Mouse (Mus musculus) megakaryocyte, adult 5-6 weeks (primary cell): ENCODE results near the gene Mrps11. TPM values are rescaled to one million over a fixed set of nuclear protein-coding genes. Genes with fewer than 3 reads are reported as not detected.

Source experiments
- ATAC-seq: 2 replicates; pipeline ENCODE4 v1.8.0; 2016; ENCODE audit warnings: mild to moderate bottlenecking, inconsistent platforms; ENCODE audit not compliant: poor library complexity, severe bottlenecking
- total RNA-seq, 2 experiments: library from RNA; stranded (forward) in 1 of 2; stranded (reverse) in 1 of 2; fragments of 153-499, 151-499 nt in 1 of 2; fragments of 221-1000, 200-1000 nt in 1 of 2; gene quantifications; 2 replicates each; pipeline versions ENCODE4 v1.2.3 to v1.2.4; 2015 to 2017

The Mrps11 gene
- total RNA-seq (2015) = 21.8 and 24.9 TPM in 2 replicates
- 33.7 and 45.6 TPM in 2 replicates for total RNA-seq (2017)

DNA sequence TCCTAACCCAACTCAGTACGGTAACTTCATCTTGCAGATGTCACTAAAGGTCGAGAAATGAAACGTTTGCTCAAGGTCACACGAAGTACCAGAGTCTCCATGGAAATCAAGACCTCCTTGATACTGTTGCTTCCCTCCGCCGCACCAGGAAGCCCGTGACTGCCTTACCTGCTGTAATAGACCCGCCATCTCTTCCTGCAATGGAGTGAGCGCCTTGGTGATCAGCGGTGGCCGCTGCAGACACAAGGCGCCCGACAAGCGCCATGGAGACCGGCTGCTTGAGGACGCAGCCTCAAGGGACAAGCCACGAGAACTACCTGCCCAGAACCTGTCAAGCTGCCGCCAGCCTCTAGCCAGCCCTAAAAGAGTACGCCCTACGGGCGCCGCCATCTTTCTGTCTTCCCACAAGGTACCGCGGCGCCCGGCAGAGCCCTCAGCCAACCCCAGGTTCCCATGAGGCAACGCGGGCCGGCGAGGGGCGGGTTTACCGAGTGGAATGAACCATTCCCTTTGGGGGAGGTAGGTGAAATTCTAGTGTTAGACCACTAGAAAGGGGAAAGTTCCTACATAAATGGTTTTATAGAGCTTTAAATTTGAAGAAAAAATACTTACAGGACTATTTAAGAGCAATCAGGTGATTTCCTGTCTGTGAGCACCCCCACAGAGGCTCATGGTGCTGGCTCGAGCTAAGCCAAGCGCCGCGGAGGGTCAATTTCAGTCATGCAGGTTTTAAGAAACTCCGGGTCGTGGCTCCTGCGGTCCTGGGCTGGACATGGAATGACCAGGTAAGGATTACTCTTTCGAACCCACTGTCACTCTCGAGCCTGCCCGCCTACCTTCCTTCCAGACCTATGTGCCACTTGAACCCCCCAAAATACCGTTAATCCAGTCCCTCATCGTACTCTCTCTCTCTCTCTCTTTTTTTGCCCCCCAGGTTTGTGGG is at the start of gene Mrps11, which contains the start of gene Mrpl46:
Gene Mrps11, plus strand, starts transcription at position 481 of the 943 bp plus-strand sequence.
Gene Mrpl46, minus strand, starts transcription at position 893 of the 943 bp plus-strand sequence.
- ATAC-seq = peak; percentile 99

DNA sequence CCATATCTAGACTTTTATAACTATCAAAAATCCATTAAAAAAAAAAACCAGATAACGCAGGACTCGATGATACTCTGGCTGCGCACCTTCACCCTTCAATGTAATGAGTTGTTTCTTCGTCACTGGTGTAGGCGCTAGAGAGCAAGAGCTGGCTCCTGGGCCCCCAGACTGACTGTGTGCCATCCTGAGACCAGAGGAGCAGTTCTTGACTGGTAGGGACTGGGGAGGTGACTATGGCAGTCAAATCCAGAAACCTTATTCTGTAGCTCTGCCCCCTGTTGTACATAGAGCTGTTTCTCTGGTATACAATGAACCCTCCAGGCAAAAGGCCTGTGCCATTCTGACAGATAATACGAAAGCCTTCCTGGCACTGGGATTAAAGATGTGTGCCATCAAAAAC is 45.7 kb upstream of the Mrps11 start:
- ATAC-seq = no peak

- peak; percentile 40; the same call in 1 of the 2 replicates for ATAC-seq
Measured at GRCm38 (mm10) chr7:78737614-78738210, 45.2 kb upstream of the Mrps11 start, which contains the start of gene Ntrk3. Gene Ntrk3, minus strand, starts transcription at chr7:78738012.

DNA sequence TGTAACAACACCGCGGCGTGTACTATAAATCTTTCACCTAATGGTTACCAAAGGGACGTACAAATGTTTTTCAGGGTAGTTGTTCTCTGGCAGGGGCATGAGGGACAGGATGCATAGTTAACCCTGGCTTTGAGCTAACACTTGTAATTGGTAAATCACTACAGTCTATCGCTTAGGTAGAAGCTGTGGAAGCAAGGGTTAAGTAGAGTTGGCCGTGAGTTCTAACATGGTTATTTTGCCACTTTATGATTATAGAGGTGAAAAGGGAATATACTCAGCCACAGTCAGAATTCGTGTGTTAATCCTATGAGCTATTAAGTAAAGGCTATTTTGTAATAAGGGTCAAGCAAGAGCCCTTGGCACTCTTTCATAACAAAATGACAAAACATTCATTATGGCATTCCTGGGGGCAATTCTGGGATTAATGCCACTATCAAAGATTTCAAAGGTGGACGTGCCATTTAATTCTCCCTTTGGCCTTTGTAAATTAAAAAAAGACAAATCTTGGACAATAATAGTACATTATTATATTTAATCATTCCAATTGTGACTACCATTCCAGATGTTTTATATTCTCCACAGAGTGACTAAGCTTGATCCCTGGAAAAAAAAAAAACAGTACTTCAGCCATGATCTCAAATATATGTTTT is 43.4 kb upstream of the Mrps11 start:
- no peak for ATAC-seq

DNA sequence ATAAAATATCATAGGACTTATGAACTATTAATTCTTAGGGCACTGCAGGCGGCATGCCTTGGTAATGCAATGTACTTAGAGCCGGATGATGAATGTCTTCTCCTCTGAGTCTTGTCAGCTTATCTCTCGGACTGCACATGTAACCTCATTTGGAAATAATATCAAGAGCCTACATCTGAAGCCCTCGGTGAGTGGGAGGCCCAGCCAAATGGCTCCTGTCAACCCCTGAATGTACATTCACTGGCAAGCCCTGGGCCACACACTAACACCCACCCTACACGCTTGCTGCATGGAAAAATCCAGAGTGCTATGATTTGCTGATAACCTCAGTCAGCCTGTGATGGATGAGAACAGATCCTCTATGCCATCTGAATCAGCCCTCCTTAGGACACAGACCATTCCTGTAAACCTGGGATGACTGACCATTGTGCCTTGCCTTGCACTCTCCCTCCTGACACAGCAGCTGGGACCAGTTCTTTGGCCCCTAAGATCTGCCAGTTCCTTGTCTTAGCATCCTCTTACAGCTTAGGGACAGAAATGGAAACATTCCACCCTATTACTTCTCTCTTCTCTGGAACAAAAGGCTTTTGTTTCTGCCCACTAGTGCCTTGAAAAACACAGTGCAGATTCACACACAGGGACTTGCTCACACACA is 39.1 kb upstream of the Mrps11 start:
- ATAC-seq = no peak

DNA sequence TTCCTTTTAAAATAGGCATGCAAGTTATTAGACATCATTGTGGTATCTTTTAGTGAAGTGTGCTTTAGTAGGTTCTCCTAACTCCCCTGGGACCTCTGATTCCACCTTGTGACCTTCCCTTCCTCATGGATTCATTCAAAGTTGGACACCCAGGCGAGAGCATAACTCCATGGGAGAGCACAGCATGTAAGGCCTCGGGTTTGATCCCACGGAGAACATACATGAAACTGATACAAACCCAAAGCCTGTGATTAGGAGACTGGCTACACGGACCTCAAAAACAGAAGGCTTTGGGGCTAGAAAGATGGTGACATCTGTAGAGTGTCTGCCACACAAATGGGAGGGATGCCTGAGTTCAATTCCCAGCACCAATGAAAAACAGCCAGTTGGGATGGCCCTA is 30.0 kb upstream of the Mrps11 start:
- ATAC-seq = no peak

DNA sequence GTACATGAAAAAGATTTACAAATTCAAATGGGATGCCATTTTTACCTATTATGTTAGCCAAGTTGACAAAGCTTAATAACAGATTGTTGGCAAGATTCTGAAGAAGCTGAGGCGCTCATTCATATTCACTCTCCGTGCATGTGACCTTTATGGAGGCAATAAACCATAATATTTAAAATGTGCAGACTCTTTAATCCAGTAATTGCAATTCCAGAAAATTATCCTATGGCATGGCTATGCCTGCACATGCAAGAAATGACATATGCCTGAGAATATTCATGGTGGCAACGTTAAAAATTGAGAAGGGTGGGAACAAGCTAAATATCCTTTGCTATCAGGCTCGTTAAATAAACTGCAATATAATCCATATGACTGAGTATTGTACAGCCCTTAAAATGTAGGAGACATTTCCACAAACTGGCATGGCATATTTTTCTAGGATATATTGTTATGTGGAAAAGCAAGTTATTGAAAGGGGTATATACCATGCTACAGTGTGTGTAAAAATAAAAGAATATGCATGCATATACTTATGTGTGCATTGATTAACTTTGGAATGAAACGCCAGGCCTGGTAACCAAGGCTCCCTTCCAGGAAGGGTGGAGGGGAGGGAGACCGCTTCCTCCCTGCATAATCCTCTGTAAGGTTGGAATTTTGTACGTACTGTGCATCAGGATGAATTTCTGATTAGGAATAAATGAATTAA is 29.0 kb upstream of the Mrps11 start:
- no peak for ATAC-seq

GRCm38 (mm10) chr7:78754458-78755000 is 28.4 kb upstream of the Mrps11 start:
- ATAC-seq = no peak

GRCm38 (mm10) chr7:78763801-78764200 is 19.1 kb upstream of the Mrps11 start:
- no peak for ATAC-seq

- ATAC-seq = no peak
Measured at GRCm38 (mm10) chr7:78765215-78765631, 17.7 kb upstream of the Mrps11 start.

DNA sequence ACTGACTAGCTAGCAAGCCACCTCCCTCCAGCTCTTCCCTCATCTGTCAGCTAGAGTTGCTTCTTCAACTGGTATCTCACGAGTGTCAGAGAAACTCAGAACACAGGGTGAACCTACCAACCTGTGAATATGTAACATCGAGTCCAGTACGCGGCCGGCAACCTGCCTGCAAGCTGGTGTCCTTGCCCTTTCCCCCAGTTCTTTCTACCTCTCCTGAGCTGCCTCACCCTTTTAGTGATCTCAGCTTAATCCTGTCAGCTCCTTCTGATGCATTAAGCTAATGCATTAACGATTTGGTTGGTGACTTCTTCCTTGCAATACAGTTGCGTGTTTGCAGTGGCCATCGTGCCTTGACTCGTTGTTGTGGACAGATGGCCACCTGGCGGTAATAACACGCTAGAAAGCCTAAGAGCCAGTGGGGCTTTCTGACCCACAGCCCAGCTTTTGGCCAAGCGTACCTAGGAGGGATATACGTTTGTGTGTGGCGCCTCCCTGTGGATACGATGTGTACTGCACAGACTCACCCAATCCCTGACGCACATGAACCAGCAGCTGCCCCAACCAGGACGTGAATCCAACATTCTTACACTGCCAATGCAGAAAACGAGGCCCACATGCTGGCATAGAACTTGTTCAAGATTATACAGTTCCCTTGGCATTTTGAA is 16.8 kb upstream of the Mrps11 start:
- ATAC-seq = peak; percentile 72

DNA sequence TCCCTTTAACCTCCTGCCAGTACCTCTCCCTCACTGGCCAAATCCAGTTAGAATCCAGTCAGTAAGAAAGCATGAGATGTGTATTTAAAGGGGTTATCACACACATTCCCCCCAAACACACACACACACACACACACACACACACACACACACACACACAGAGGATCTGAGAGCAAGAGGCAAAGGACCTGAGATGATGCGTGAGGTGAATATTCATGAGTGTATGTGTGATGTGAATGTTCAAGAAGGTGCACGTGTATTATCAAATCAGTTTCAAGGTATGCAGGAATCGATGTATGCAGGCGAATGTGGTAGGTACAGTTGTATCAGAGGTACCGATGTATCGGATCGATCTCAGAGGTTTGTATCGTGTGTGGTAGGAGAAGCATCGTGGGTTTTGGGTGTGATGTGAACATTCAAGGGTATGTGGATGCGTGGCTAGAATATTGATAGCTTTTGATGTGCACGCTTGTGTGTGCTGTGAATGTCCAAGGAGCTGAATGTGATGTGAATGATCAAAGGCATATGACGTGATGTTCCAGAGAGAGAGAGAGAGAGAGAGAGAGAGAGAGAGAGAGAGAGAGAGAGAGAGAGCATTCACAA is 14.9 kb upstream of the Mrps11 start:
- no peak for ATAC-seq

DNA sequence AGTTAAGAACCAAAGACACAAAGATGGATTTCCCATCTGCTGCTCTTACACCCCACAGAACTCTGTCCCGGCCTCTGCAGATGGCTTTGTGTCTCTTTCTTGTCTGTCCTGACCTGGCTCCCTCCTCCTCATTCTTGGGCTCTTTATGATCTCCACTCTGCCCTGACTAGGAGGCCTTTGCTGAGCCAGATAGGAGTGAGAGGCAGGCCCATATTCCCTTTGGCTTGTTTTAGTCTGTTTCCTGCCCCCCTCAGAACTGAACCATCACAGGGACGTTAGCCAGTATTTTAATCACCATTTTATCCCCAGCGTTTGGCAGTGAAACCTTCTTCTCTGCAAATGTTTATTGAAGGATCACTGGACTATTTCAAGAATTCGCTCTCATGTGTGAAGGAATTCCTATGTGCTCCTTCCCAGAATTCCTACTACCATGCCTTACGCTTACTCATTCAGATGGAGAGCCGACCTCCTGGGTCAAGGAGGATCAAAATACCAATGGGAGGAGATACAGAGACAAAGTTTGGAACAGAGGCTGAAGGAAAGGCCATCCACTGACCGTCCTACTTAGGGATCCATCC is 13.8 kb upstream of the Mrps11 start:
- ATAC-seq = no peak

DNA sequence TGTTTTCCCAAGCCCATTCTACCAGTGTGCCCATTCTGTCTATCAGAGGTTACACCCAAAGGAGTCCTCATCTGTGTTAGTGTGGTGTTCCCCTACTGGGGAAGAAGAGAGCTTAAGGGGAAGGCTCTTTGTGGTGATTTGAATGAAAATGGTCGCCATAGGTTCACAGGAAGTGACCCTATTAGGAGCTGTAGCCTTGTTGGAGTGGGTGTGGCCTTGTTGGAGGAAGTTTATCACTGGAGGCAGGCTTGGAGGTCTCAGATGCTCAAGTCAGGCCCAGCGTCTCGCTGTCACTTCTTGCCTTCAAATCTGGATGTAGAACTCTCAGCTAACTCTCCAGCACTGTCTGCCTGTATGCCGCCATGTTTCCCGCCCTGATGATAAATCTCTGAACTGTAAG is 12.0 kb upstream of the Mrps11 start:
- no peak for ATAC-seq

DNA sequence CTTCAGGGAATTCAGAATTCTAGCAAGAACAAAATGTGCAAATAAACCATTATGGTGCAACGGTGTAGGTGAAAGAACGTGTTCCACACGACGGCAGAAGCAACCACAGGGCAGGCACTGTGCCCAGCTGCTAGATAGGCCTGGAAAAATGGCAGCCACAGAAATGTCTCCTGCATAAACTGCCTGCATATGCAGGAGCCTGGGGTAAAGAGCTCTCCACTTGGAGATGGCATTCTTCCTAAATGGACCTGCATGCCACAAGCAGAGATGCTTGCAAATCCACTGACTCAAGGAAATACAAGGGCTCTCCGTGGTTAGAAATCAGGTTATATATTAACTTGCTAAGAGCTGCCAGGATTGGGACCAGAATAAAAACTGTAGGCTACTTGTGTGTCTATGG is 4.2 kb upstream of the Mrps11 start:
- ATAC-seq = no peak

DNA sequence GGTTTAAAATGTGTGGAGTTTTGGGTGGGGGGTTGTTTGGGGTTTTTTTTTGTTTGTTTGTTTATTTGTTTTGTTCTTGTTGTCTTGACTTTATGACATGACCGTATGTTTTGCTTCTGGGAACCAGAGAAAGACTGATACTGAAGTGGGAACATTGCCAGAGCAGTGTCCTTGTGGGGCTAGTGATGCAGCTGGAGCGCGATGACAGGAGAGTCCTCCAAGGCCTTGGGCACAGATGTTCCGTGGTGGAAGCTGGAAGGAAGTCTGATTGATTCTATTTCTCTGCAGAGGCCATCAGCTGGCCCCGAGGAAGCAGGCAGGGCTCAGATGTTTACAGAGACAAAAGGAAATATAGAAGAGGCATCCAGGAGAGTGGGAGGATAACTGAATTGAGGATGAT is 3.0 kb downstream of the Mrps11 start:
- no peak for ATAC-seq

GRCm38 (mm10) chr7:78787793-78788380 is 5.0 kb downstream of the Mrps11 start:
- no peak for ATAC-seq
